Mouse (Mus musculus): ENCODE measurements around the gene Zfr.

DNA sequence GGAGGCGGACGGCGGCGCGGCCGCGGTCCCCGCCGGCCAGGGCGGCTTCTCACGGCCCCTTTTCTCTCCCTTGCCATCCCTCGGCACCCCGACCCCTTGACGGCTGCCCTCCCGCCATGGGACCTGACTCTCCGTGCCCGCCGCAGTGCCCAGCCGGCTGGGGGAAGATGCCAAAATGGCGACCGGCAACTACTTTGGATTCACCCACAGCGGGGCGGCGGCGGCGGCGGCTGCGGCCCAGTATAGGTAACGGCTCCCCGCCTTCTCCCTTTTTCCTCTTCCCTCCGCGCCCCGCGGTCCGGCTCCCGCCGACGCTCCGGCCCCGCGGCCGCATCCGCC is 431 bp downstream of the Zfr start:
- TF ChIP-seq POLR2A (IDR thresholded peaks at IDR 0.05; ENCODE audit: extremely low read depth, insufficient read depth, low read length), result no peak
- TF ChIP-seq CTCF (IDR thresholded peaks at IDR 0.05; ENCODE audit: low read depth, low read length), result no peak

Measured in liver, adult 2 months (tissue).